Mouse (Mus musculus) small intestine, adult 2 months (tissue): ENCODE data around the gene Ralb.

Experiments used
- CTCF ChIP-seq: fragments of 200-500 bp; IDR thresholded peaks from 2 replicates; pipeline ENCODE4 v1.5.1; 2012; ENCODE audit warnings: low read depth, mild to moderate bottlenecking, control low read depth, inconsistent platforms, low read length, moderate library complexity, mixed read lengths; ENCODE audit not compliant: insufficient replicate concordance, insufficient read length; ENCODE audit errors: extremely low read depth
- POLR2A ChIP-seq: fragments of 200-500 bp; IDR thresholded peaks from 2 replicates; pipeline ENCODE4 v1.6.1; 2012; ENCODE audit warnings: low read depth, mild to moderate bottlenecking, control low read depth, inconsistent platforms, low read length, moderate library complexity

- TF ChIP-seq CTCF = no peak
- TF ChIP-seq POLR2A = no peak
Observed at GRCm38 (mm10) chr1:119541570-119541969, 37.0 kb upstream of the Ralb start.
